Mouse (Mus musculus): ENCODE measurements around the gene Methig1. TPM values are rescaled to one million over a fixed set of nuclear protein-coding genes. Genes with fewer than 3 reads are reported as not detected.
"Not testable (repeated sequence)": the region's sequence is repeated elsewhere in the genome, so short reads cannot be mapped to it uniquely, and the experiment has no call there.

The Methig1 gene
- polyA plus RNA-seq, 1 experiment from 2014 or later: not detected

DNA sequence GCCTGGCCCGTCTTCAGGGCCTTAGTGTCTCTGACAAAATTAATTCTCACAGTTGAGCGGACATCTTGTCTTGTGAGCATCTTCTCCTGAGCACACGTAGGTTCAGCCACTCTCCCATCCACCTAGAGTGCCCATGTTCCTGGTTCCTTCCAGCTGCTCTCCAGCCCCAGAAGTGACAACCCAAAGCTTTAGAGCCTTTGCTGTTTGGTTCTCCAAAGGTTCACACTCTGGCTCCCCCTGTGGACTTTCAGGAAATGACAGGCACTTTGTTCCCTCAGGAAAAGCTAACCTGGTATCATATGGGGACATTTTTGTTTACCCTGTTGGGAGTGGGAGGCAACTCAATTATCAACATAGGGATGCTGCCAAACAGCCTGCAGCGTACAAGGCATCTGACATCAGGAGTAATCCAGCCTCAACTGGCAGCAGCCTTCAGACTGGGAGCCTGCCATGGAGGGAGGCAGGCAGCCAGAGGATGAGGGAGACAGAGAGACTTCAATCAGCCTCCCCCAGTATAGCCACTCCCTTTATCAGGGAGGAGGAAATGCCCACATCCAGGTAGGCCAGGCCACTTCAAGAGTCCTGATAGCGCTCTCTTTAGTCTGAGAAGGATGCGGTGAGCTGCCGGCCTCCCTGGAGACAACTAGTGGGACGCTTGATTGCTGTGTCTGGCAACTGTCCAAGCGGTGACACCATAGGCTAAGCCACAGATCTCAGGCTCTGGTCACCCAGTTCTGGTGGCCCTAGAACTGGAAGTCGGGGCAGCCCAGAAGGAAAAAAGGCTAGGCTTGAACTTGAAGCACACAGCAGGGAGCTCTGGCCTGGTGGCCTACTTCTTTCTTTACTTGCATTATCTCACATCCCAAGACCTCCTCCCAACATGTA lies 20.6 kb upstream of the Methig1 start:
- H3K4me2 ChIP-seq; H3K9ac ChIP-seq (ENCODE audit: low read depth, low read length); H3K4me3 ChIP-seq (ENCODE audit: low read depth, low read length); H3K9me3 ChIP-seq (replicated peaks; ENCODE audit: control insufficient read depth, low read length); ATAC-seq (replicated peaks; ENCODE audit: insufficient number of reproducible peaks, low FRiP score, low TSS enrichment); H3K4me1 ChIP-seq (ENCODE audit: control insufficient read depth, insufficient read depth, low read length); H3K36me3 ChIP-seq (ENCODE audit: control insufficient read depth, insufficient read depth, low read length); H3K27me3 ChIP-seq (ENCODE audit: control insufficient read depth, insufficient read depth, low read length); H3K27ac ChIP-seq (ENCODE audit: low read depth, low read length): not testable (repeated sequence)
- 18% methylated on average over 1 of the region's 10 CpGs for WGBS (ENCODE audit: insufficient replicate concordance)

- ATAC-seq (replicated peaks; ENCODE audit: insufficient number of reproducible peaks, low FRiP score, low TSS enrichment): no peak
- Histone ChIP-seq H3K9me3 (replicated peaks; ENCODE audit: control insufficient read depth, low read length) (no peaks in the 10 kb centered on the region), H3K4me1 (ENCODE audit: control insufficient read depth, insufficient read depth, low read length) (no peaks in the 10 kb centered on the region), H3K4me3 (ENCODE audit: low read depth, low read length) (no peak within 1 kb of the TSS), H3K27ac (ENCODE audit: low read depth, low read length) (no peak within 1 kb of the TSS), H3K4me2 (no peak within 1 kb of the TSS), H3K36me3 (ENCODE audit: control insufficient read depth, insufficient read depth, low read length) (no peaks in the 10 kb centered on the region), H3K9ac (ENCODE audit: low read depth, low read length) (no peak within 1 kb of the TSS), H3K27me3 (ENCODE audit: control insufficient read depth, insufficient read depth, low read length) (no peaks in the 10 kb centered on the region)
- WGBS (ENCODE audit: insufficient replicate concordance): 81% methylated on average over 10 of the region's 10 CpGs
Measured at GRCm38 (mm10) chr15:100334629-100335028, 18.3 kb upstream of the Methig1 start, which contains the start of gene Mettl7a3. Gene Mettl7a3 (plus strand): TSS chr15:100334929.

- not testable (repeated sequence) for H3K9me3 ChIP-seq (replicated peaks; ENCODE audit: control insufficient read depth, low read length); H3K9ac ChIP-seq (ENCODE audit: low read depth, low read length); H3K4me3 ChIP-seq (ENCODE audit: low read depth, low read length); H3K4me2 ChIP-seq; H3K4me1 ChIP-seq (ENCODE audit: control insufficient read depth, insufficient read depth, low read length); ATAC-seq (replicated peaks; ENCODE audit: insufficient number of reproducible peaks, low FRiP score, low TSS enrichment); H3K27me3 ChIP-seq (ENCODE audit: control insufficient read depth, insufficient read depth, low read length); H3K36me3 ChIP-seq (ENCODE audit: control insufficient read depth, insufficient read depth, low read length); H3K27ac ChIP-seq (ENCODE audit: low read depth, low read length)
Measured at GRCm38 (mm10) chr15:100337328-100337727, 15.6 kb upstream of the Methig1 start.

DNA sequence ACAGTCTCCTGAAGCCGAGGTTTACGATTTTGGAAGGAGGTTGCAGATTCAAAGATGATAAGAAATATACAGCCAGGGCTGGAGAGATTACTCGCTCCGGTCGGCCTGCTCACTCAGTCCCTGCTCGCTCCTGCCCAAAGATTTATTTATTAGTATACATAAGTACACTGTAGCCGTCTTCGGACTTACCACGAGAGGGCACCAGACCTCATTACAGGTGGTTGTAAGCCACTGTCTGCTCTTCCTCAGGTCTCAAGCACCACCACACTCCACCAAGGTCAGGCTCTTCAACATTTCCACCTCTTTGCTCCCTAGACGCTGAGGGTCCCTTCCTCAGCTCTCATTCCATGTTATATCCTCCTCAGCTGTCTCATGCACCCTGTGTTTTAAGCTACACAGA lies 15.1 kb upstream of the Methig1 start:
- not testable (repeated sequence) for H3K4me1 ChIP-seq (ENCODE audit: control insufficient read depth, insufficient read depth, low read length); H3K9me3 ChIP-seq (replicated peaks; ENCODE audit: control insufficient read depth, low read length); H3K27ac ChIP-seq (ENCODE audit: low read depth, low read length); H3K9ac ChIP-seq (ENCODE audit: low read depth, low read length); H3K4me3 ChIP-seq (ENCODE audit: low read depth, low read length); H3K4me2 ChIP-seq; H3K27me3 ChIP-seq (ENCODE audit: control insufficient read depth, insufficient read depth, low read length); H3K36me3 ChIP-seq (ENCODE audit: control insufficient read depth, insufficient read depth, low read length)
- ATAC-seq (replicated peaks; ENCODE audit: insufficient number of reproducible peaks, low FRiP score, low TSS enrichment): 0 out of 2 replicates have a peak, but pooled peaks have one; percentile 14
- WGBS (ENCODE audit: insufficient replicate concordance): 36% methylated on average over 10 of the region's 10 CpGs

DNA sequence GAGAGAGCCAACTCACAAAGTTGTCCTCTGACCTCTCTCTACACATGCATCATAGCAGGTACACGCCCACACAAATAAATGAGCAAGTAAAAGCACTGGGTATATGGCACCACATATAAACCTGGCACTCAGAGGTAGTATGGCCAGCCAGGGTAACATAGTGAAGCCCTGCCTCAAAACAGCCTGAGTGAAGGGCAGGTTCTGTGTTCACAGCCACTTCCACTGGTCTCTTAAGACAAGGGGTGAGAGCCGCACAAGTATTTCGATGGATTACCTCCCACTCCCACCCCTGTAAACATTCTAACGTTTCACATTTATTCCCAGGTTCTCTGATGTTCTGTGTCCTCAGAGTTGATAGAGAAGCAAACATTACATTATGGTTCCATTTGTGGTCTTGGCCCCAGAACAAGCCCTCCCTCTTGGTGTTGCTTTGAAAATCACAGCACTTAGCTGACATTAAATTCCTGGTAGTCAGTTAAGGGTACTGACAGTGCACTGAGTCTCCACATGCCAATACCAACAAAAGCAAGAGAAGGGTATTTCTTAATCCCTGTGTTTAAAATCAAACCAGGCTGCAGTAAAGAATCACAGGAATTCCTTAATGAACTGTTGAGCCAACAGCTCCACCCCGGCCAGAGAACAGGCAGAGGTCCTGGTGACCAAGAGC lies 11.5 kb upstream of the Methig1 start:
- H3K4me2 ChIP-seq; H3K9me3 ChIP-seq (replicated peaks; ENCODE audit: control insufficient read depth, low read length); H3K4me3 ChIP-seq (ENCODE audit: low read depth, low read length); H3K27ac ChIP-seq (ENCODE audit: low read depth, low read length); ATAC-seq (replicated peaks; ENCODE audit: insufficient number of reproducible peaks, low FRiP score, low TSS enrichment); H3K4me1 ChIP-seq (ENCODE audit: control insufficient read depth, insufficient read depth, low read length); H3K36me3 ChIP-seq (ENCODE audit: control insufficient read depth, insufficient read depth, low read length); H3K27me3 ChIP-seq (ENCODE audit: control insufficient read depth, insufficient read depth, low read length); H3K9ac ChIP-seq (ENCODE audit: low read depth, low read length): not testable (repeated sequence)
- 77% methylated on average over 4 of the region's 5 CpGs for WGBS (ENCODE audit: insufficient replicate concordance)

- Histone ChIP-seq H3K27me3 (ENCODE audit: control insufficient read depth, insufficient read depth, low read length) (no peaks in the 10 kb centered on the region), H3K36me3 (ENCODE audit: control insufficient read depth, insufficient read depth, low read length) (no peaks in the 10 kb centered on the region), H3K4me2 (no peak overlapping the region), H3K27ac (ENCODE audit: low read depth, low read length) (no peak overlapping the region), H3K9ac (ENCODE audit: low read depth, low read length) (no peak overlapping the region), H3K4me3 (ENCODE audit: low read depth, low read length) (no peak overlapping the region), H3K9me3 (replicated peaks; ENCODE audit: control insufficient read depth, low read length) (no peaks in the 10 kb centered on the region), H3K4me1 (ENCODE audit: control insufficient read depth, insufficient read depth, low read length) (0 out of 2 replicates have a peak, but pooled peaks cover 6% of the 10 kb centered on the region)
- no peak for ATAC-seq (replicated peaks; ENCODE audit: insufficient number of reproducible peaks, low FRiP score, low TSS enrichment)
Measured at GRCm38 (mm10) chr15:100345484-100345883, 7.5 kb upstream of the Methig1 start.

DNA sequence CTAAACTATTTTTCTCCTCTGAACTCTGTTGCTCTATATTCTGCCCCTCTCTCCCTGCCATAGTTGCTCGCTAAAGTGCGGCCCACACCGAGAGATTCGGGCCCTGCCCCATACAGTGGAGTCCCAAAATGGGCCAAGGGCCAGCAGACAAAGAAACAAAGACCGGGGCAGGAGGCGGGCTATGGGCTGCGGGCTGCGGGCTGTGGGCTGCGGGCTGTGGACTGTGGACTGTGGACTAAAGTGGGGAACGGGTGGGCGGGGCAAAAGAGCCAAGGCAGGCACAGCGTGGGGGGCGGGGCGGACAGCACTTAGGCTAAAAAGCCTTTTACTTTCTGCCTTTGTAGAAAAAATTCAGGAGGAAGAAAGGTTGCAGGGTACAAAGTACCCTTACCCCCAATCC lies 6.2 kb upstream of the Methig1 start:
- H3K27ac ChIP-seq (ENCODE audit: low read depth, low read length): no peak overlapping the region
- no peak for ATAC-seq (replicated peaks; ENCODE audit: insufficient number of reproducible peaks, low FRiP score, low TSS enrichment)
- 70% methylated on average over 14 of the region's 14 CpGs for WGBS (ENCODE audit: insufficient replicate concordance)
- H3K4me3 ChIP-seq (ENCODE audit: low read depth, low read length): no peak overlapping the region
- no peaks in the 10 kb centered on the region for H3K9me3 ChIP-seq (replicated peaks; ENCODE audit: control insufficient read depth, low read length)
- H3K9ac ChIP-seq (ENCODE audit: low read depth, low read length): no peak overlapping the region
- no peaks in the 10 kb centered on the region for H3K36me3 ChIP-seq (ENCODE audit: control insufficient read depth, insufficient read depth, low read length)
- H3K4me2 ChIP-seq: no peak overlapping the region
- no peaks in the 10 kb centered on the region for H3K27me3 ChIP-seq (ENCODE audit: control insufficient read depth, insufficient read depth, low read length)
- H3K4me1 ChIP-seq (ENCODE audit: control insufficient read depth, insufficient read depth, low read length): peaks cover 13% of the 10 kb centered on the region; the same call in 1 of the 2 replicates

- Histone ChIP-seq H3K36me3 (ENCODE audit: control insufficient read depth, insufficient read depth, low read length) (no peaks in the 10 kb centered on the region), H3K27me3 (ENCODE audit: control insufficient read depth, insufficient read depth, low read length) (no peaks in the 10 kb centered on the region), H3K4me3 (ENCODE audit: low read depth, low read length) (no peak overlapping the region), H3K4me1 (ENCODE audit: control insufficient read depth, insufficient read depth, low read length) (peaks cover 14% of the 10 kb centered on the region; the same call in 1 of the 2 replicates), H3K9ac (ENCODE audit: low read depth, low read length) (no peak overlapping the region), H3K27ac (ENCODE audit: low read depth, low read length) (no peak overlapping the region), H3K9me3 (replicated peaks; ENCODE audit: control insufficient read depth, low read length) (no peaks in the 10 kb centered on the region), H3K4me2 (no peak overlapping the region)
- 20% methylated on average over 2 of the region's 2 CpGs for WGBS (ENCODE audit: insufficient replicate concordance)
- ATAC-seq (replicated peaks; ENCODE audit: insufficient number of reproducible peaks, low FRiP score, low TSS enrichment): no peak
Measured at GRCm38 (mm10) chr15:100349496-100349895, 3.5 kb upstream of the Methig1 start.
